Mouse (Mus musculus) midbrain, embryonic 13.5 days (tissue): Measurements from ENCODE around the gene Lama5. TPM values are rescaled to one million over a fixed set of nuclear protein-coding genes. Genes with fewer than 3 reads are reported as not detected.
"Not testable (repeated sequence)": the region's sequence is repeated elsewhere in the genome, so short reads cannot be mapped to it uniquely, and the experiment has no call there.

Source experiments
- ATAC-seq: fragments of 200-750 bp; cut with Nextera tagmentation; 2 replicates; pipeline ENCODE4 v1.8.0; 2017; ENCODE audit warnings: mild to moderate bottlenecking, moderate TSS enrichment, moderate library complexity
- H3K27ac ChIP-seq: fragments of 300-500 bp; sonication (generic); 2 replicates; pipeline ENCODE4 v1.5.1; 2015; ENCODE audit warnings: inconsistent platforms, mild to moderate bottlenecking, moderate library complexity
- H3K27me3 ChIP-seq: fragments of 300-500 bp; sonication (generic); 2 replicates; pipeline ENCODE4 v1.6.1; 2015; ENCODE audit warnings: mild to moderate bottlenecking, inconsistent platforms
- H3K36me3 ChIP-seq: fragments of 300-500 bp; sonication (generic); 2 replicates; pipeline ENCODE4 v1.6.1; 2015; ENCODE audit warnings: mild to moderate bottlenecking, inconsistent platforms
- H3K4me1 ChIP-seq: fragments of 300-500 bp; sonication (generic); replicated peaks from 2 replicates; pipeline ENCODE4 v1.6.1; 2015; ENCODE audit warnings: inconsistent platforms
- H3K4me2 ChIP-seq: fragments of 300-500 bp; sonication (generic); replicated peaks from 2 replicates; pipeline ENCODE4 v1.6.1; 2015; ENCODE audit warnings: moderate library complexity, mild to moderate bottlenecking, inconsistent platforms
- H3K4me3 ChIP-seq: fragments of 300-500 bp; sonication (generic); replicated peaks from 2 replicates; pipeline ENCODE4 v1.5.1; 2015; ENCODE audit warnings: mild to moderate bottlenecking, inconsistent platforms
- H3K9ac ChIP-seq: fragments of 300-500 bp; sonication (generic); replicated peaks from 2 replicates; pipeline ENCODE4 v1.6.1; 2015; ENCODE audit warnings: mild to moderate bottlenecking, inconsistent platforms
- H3K9me3 ChIP-seq: fragments of 300-500 bp; sonication (generic); 2 replicates; pipeline ENCODE4 v1.6.1; 2016; ENCODE audit warnings: mild to moderate bottlenecking, inconsistent platforms
- WGBS: fragments of 180-500 bp; shearing (Covaris S2); methylation state at CpG from one replicate; pipeline ENCODE4 v1.1.7; 2015; 5-methylcytosine and 5-hydroxymethylcytosine counted together
- polyA plus RNA-seq: library from polyadenylated mRNA; unstranded; fragments of >200 nt; fragmentation: Nextera tagmentation; extraction: Ambion mirVana; gene quantifications from 2 replicates; pipeline ENCODE4 v1.2.1, GENCODE M21; 2015

Gene Lama5
- polyA plus RNA-seq, 1 experiment from 2014 or later = 1.7 TPM

- Histone ChIP-seq H3K27ac (no peak overlapping the region), H3K4me1 (peaks cover 24% of the 10 kb centered on the region), H3K9ac (no peak overlapping the region), H3K4me2 (no peak overlapping the region), H3K36me3 (peaks cover 68% of the 10 kb centered on the region), H3K9me3 (no peaks in the 10 kb centered on the region), H3K4me3 (no peak overlapping the region), H3K27me3 (no peaks in the 10 kb centered on the region)
- ATAC-seq = no peak
- 95% methylated on average over 7 of the region's 7 CpGs for WGBS
Observed at GRCm38 (mm10) chr2:180175725-180176124, 49.9 kb downstream of the Lama5 start.

- WGBS = 98% methylated on average over 5 of the region's 5 CpGs
- no peak for ATAC-seq
- Histone ChIP-seq H3K9me3 (no peaks in the 10 kb centered on the region), H3K9ac (no peak overlapping the region), H3K4me3 (no peak overlapping the region), H3K27me3 (no peaks in the 10 kb centered on the region), H3K36me3 (peaks cover 61% of the 10 kb centered on the region), H3K27ac (no peak overlapping the region), H3K4me2 (no peak overlapping the region), H3K4me1 (peaks cover 27% of the 10 kb centered on the region)
Observed at GRCm38 (mm10) chr2:180174121-180174520, 51.5 kb downstream of the Lama5 start.

- peaks cover 60% of the 10 kb centered on the region for H3K36me3 ChIP-seq
- H3K4me2 ChIP-seq = peak overlapping the region; percentile 100
- H3K4me3 ChIP-seq, H3K9me3 ChIP-seq, ATAC-seq, H3K9ac ChIP-seq, H3K27me3 ChIP-seq, H3K27ac ChIP-seq: not testable (repeated sequence)
- 96% methylated on average over 8 of the region's 8 CpGs for WGBS
- peaks cover 27% of the 10 kb centered on the region for H3K4me1 ChIP-seq
Observed at GRCm38 (mm10) chr2:180173711-180174110, 51.9 kb downstream of the Lama5 start.

GRCm38 (mm10) chr2:180173163-180173562 is 52.5 kb downstream of the Lama5 start:
- 85% methylated on average over 4 of the region's 4 CpGs for WGBS

GRCm38 (mm10) chr2:180172152-180172551 is 53.5 kb downstream of the Lama5 start:
- 2% methylated on average over 8 of the region's 9 CpGs for WGBS
- Histone ChIP-seq H3K9me3 (no peaks in the 10 kb centered on the region), H3K4me1 (peaks cover 27% of the 10 kb centered on the region), H3K9ac (peak overlapping the region; percentile 97), H3K27ac (peak overlapping the region; percentile 94), H3K4me3 (peak overlapping the region; percentile 96), H3K4me2 (peak overlapping the region; percentile 100), H3K36me3 (peaks cover 44% of the 10 kb centered on the region), H3K27me3 (no peaks in the 10 kb centered on the region)
- ATAC-seq = no peak

More at GRCm38 (mm10) chr2:180173163-180173562, 52.5 kb downstream of the Lama5 start:
- Histone ChIP-seq H3K36me3 (peaks cover 54% of the 10 kb centered on the region), H3K4me1 (peaks cover 27% of the 10 kb centered on the region), H3K27me3 (no peaks in the 10 kb centered on the region), H3K27ac (no peak overlapping the region), H3K9ac (no peak overlapping the region), H3K9me3 (no peaks in the 10 kb centered on the region), H3K4me3 (peak overlapping the region; percentile 96), H3K4me2 (peak overlapping the region; percentile 100)
- ATAC-seq = no peak

GRCm38 (mm10) chr2:180171522-180172070 is 54.1 kb downstream of the Lama5 start:
- Histone ChIP-seq H3K9me3 (no peaks in the 10 kb centered on the region), H3K27me3 (no peaks in the 10 kb centered on the region), H3K27ac (peak overlapping the region; percentile 94), H3K4me2 (peak overlapping the region; percentile 100), H3K36me3 (peaks cover 39% of the 10 kb centered on the region), H3K4me3 (peak overlapping the region; percentile 96), H3K4me1 (peaks cover 27% of the 10 kb centered on the region), H3K9ac (peak overlapping the region; percentile 97)
- ATAC-seq = peak; percentile 81
- WGBS = under 1% methylated on average over 72 of the region's 80 CpGs

- peak within 1 kb of the TSS; percentile 94 for H3K27ac ChIP-seq
- H3K4me3 ChIP-seq = peak within 1 kb of the TSS; percentile 96
- peak within 1 kb of the TSS; percentile 100 for H3K4me2 ChIP-seq
- peaks cover 33% of the 10 kb centered on the region for H3K36me3 ChIP-seq
- peaks cover 27% of the 10 kb centered on the region for H3K4me1 ChIP-seq
- H3K9ac ChIP-seq = peak within 1 kb of the TSS; percentile 97
- WGBS = 6% methylated on average over 41 of the region's 41 CpGs
- H3K27me3 ChIP-seq = no peaks in the 10 kb centered on the region
- H3K9me3 ChIP-seq = no peaks in the 10 kb centered on the region
- ATAC-seq = peak; percentile 99
Observed at GRCm38 (mm10) chr2:180170806-180171521, 54.7 kb downstream of the Lama5 start, which contains the start of gene Adrm1. Gene Adrm1, plus strand, starts transcription at chr2:180171485.

- Histone ChIP-seq H3K27ac (peak overlapping the region; percentile 39; the same call in 1 of the 2 replicates), H3K4me1 (peaks cover 27% of the 10 kb centered on the region), H3K27me3 (no peaks in the 10 kb centered on the region), H3K9me3 (no peaks in the 10 kb centered on the region), H3K4me3 (no peak overlapping the region), H3K36me3 (peaks cover 27% of the 10 kb centered on the region), H3K4me2 (peak overlapping the region; percentile 100; the same call in 1 of the 2 replicates), H3K9ac (no peak overlapping the region; the same call in 1 of the 2 replicates)
- 88% methylated on average over 11 of the region's 11 CpGs for WGBS
- no peak for ATAC-seq
Observed at GRCm38 (mm10) chr2:180170151-180170805, 55.4 kb downstream of the Lama5 start.

- Histone ChIP-seq H3K4me2 (no peak overlapping the region), H3K4me3 (no peak overlapping the region), H3K27me3 (no peaks in the 10 kb centered on the region), H3K4me1 (peaks cover 7% of the 10 kb centered on the region), H3K9ac (no peak overlapping the region), H3K9me3 (no peaks in the 10 kb centered on the region), H3K27ac (no peak overlapping the region), H3K36me3 (peaks cover 25% of the 10 kb centered on the region)
- ATAC-seq = no peak
- WGBS = 87% methylated on average over 2 of the region's 2 CpGs
Observed at GRCm38 (mm10) chr2:180166869-180167268, 58.8 kb downstream of the Lama5 start.

GRCm38 (mm10) chr2:180165855-180166254 is 59.8 kb downstream of the Lama5 start:
- no peak overlapping the region for H3K9ac ChIP-seq
- ATAC-seq = no peak
- H3K27me3 ChIP-seq = no peaks in the 10 kb centered on the region
- WGBS = 93% methylated on average over 2 of the region's 2 CpGs
- H3K4me2 ChIP-seq = no peak overlapping the region
- peaks cover 35% of the 10 kb centered on the region for H3K36me3 ChIP-seq
- no peaks in the 10 kb centered on the region for H3K9me3 ChIP-seq
- no peak overlapping the region for H3K4me3 ChIP-seq
- H3K27ac ChIP-seq = no peak overlapping the region
- H3K4me1 ChIP-seq = peaks cover 5% of the 10 kb centered on the region

- Histone ChIP-seq H3K36me3 (peaks cover 89% of the 10 kb centered on the region), H3K27me3 (no peaks in the 10 kb centered on the region), H3K4me1 (no peaks in the 10 kb centered on the region), H3K9ac (no peak overlapping the region), H3K4me3 (no peak overlapping the region), H3K9me3 (no peaks in the 10 kb centered on the region), H3K4me2 (no peak overlapping the region), H3K27ac (no peak overlapping the region)
- 91% methylated on average over 3 of the region's 3 CpGs for WGBS
- ATAC-seq = no peak
Observed at GRCm38 (mm10) chr2:180158627-180159026, 67.0 kb downstream of the Lama5 start.

GRCm38 (mm10) chr2:180154796-180155195 is 70.9 kb downstream of the Lama5 start:
- Histone ChIP-seq H3K9ac (no peak overlapping the region), H3K9me3 (no peaks in the 10 kb centered on the region), H3K36me3 (peaks cover 88% of the 10 kb centered on the region), H3K4me3 (no peak overlapping the region), H3K27me3 (no peaks in the 10 kb centered on the region), H3K27ac (no peak overlapping the region), H3K4me2 (no peak overlapping the region), H3K4me1 (no peaks in the 10 kb centered on the region)
- ATAC-seq = no peak
- WGBS = 70% methylated on average over 3 of the region's 3 CpGs
